Mouse (Mus musculus): Measurements from ENCODE around the gene Ptger4. TPM values are rescaled to one million over a fixed set of nuclear protein-coding genes. Genes with fewer than 3 reads are reported as not detected.

The Ptger4 gene
- total and polyA plus RNA-seq, 3 experiments: 3.5 to 5.7 TPM; not detected in 1

GRCm38 (mm10) chr15:5194931-5195330, 49.1 kb downstream of the Ptger4 start:
- TF ChIP-seq TBP (IDR thresholded peaks at IDR 0.05; ENCODE audit: low read depth, low read length) (no peak), KAT2A (conservative IDR thresholded peaks at IDR 0.05; ENCODE audit: low read depth, low read length) (no peak), MXI1 (IDR thresholded peaks at IDR 0.05; ENCODE audit: low read depth, low read length) (no peak), MAFK (IDR thresholded peaks at IDR 0.05; ENCODE audit: borderline replicate concordance, low read depth, low read length) (no peak), MAZ (IDR thresholded peaks at IDR 0.05; ENCODE audit: low read depth, low read length) (no peak), TCF12 (IDR thresholded peaks at IDR 0.05; ENCODE audit: low read depth, low read length) (no peak), E2F4 (IDR thresholded peaks at IDR 0.05; ENCODE audit: borderline replicate concordance, low read depth, low read length) (no peak), CHD1 (IDR thresholded peaks at IDR 0.05; ENCODE audit: low read depth, low read length) (no peak)
- no peak for DNase-seq (ENCODE audit: low read depth, low spot score)
- Histone ChIP-seq H3K27ac (ENCODE audit: control insufficient read depth, low read depth, low read length) (no peak overlapping the region), H3K36me3 (ENCODE audit: control insufficient read depth in 1 of 2, insufficient read depth in 2 of 2, low read length in 2 of 2) (peaks cover 0 to 16% of the 10 kb centered on the region in 2 experiments; a peak in 2 of 4 replicates), H3K79me2 (ENCODE audit: control insufficient read depth, insufficient read depth, low read length, poor library complexity) (no peaks in the 10 kb centered on the region), H3K4me1 (ENCODE audit: control insufficient read depth in 1 of 2, insufficient read depth in 2 of 2, low read length in 2 of 2) (peaks cover 2 to 6% of the 10 kb centered on the region in 2 experiments; a peak in 1 of 4 replicates), H3K27me3 (ENCODE audit: control insufficient read depth in 1 of 2, insufficient read depth in 2 of 2, low read length in 2 of 2) (no peaks in the 10 kb centered on the region), H3K4me3 (ENCODE audit: control insufficient read depth in 1 of 2, insufficient read depth in 1 of 2, low read depth in 2 of 2, low read length in 2 of 2) (no peak overlapping the region), H3K9ac (ENCODE audit: control insufficient read depth, low read depth, low read length, poor library complexity, severe bottlenecking) (no peak overlapping the region), H3K9me3 (replicated peaks; ENCODE audit: insufficient read depth, low read length) (no peaks in the 10 kb centered on the region)

- DNase-seq (ENCODE audit: low read depth, low spot score): no peak
Measured at GRCm38 (mm10) chr15:5194446-5194845, 49.5 kb downstream of the Ptger4 start.

GRCm38 (mm10) chr15:5193833-5194232, 50.2 kb downstream of the Ptger4 start:
- DNase-seq (ENCODE audit: low read depth, low spot score): peak; percentile 55
- no peaks in the 10 kb centered on the region for H3K27me3 ChIP-seq (ENCODE audit: control insufficient read depth in 1 of 2, insufficient read depth in 2 of 2, low read length in 2 of 2)
- no peaks in the 10 kb centered on the region for H3K9me3 ChIP-seq (replicated peaks; ENCODE audit: insufficient read depth, low read length)
- peaks cover 0 to 16% of the 10 kb centered on the region in 2 experiments; a peak in 2 of 4 replicates for H3K36me3 ChIP-seq (ENCODE audit: control insufficient read depth in 1 of 2, insufficient read depth in 2 of 2, low read length in 2 of 2)
- H3K9ac ChIP-seq (ENCODE audit: control insufficient read depth, low read depth, low read length, poor library complexity, severe bottlenecking): no peak overlapping the region
- peaks cover 2 to 6% of the 10 kb centered on the region in 2 experiments; a peak in 1 of 4 replicates for H3K4me1 ChIP-seq (ENCODE audit: control insufficient read depth in 1 of 2, insufficient read depth in 2 of 2, low read length in 2 of 2)
- TF ChIP-seq ELF1 (IDR thresholded peaks at IDR 0.05; ENCODE audit: low read depth, low read length): no peak
- peak; percentile 61 for TF ChIP-seq SMC3 (IDR thresholded peaks at IDR 0.05; ENCODE audit: low read depth, low read length)
- peak; percentile 1 to 69 (median 52); a peak in 4 of 6 replicates for TF ChIP-seq CTCF (IDR thresholded peaks at IDR 0.05 in 2 of 3, conservative IDR thresholded peaks at IDR 0.05 in 1 of 3; ENCODE audit: control insufficient read depth in 1 of 3, insufficient read depth in 1 of 3, low read depth in 2 of 3, low read length in 3 of 3, poor library complexity in 1 of 3, severe bottlenecking in 1 of 3)
- TF ChIP-seq UBTF (IDR thresholded peaks at IDR 0.05; ENCODE audit: borderline replicate concordance, insufficient read depth, low read depth, low read length): no peak
- peak; percentile 48; the same call in 1 of the 2 replicates for TF ChIP-seq ZC3H11A (IDR thresholded peaks at IDR 0.05; ENCODE audit: low read depth, low read length)
- peak; percentile 77 for TF ChIP-seq RAD21 (IDR thresholded peaks at IDR 0.05; ENCODE audit: low read depth, low read length)
- TF ChIP-seq USF2 (IDR thresholded peaks at IDR 0.05; ENCODE audit: borderline replicate concordance in 1 of 2, insufficient read depth in 1 of 2, low read depth in 1 of 2, low read length in 2 of 2): no peak
- TF ChIP-seq NELFE (IDR thresholded peaks at IDR 0.05; ENCODE audit: low read depth, low read length): no peak
- no peak overlapping the region for H3K27ac ChIP-seq (ENCODE audit: control insufficient read depth, low read depth, low read length)
- no peaks in the 10 kb centered on the region for H3K79me2 ChIP-seq (ENCODE audit: control insufficient read depth, insufficient read depth, low read length, poor library complexity)
- H3K4me3 ChIP-seq (ENCODE audit: control insufficient read depth in 1 of 2, insufficient read depth in 1 of 2, low read depth in 2 of 2, low read length in 2 of 2): no peak overlapping the region

More at GRCm38 (mm10) chr15:5194446-5194845, 49.5 kb downstream of the Ptger4 start:
- no peak overlapping the region for H3K4me3 ChIP-seq (ENCODE audit: control insufficient read depth in 1 of 2, insufficient read depth in 1 of 2, low read depth in 2 of 2, low read length in 2 of 2)
- H3K9ac ChIP-seq (ENCODE audit: control insufficient read depth, low read depth, low read length, poor library complexity, severe bottlenecking): no peak overlapping the region
- H3K79me2 ChIP-seq (ENCODE audit: control insufficient read depth, insufficient read depth, low read length, poor library complexity): no peaks in the 10 kb centered on the region
- no peak overlapping the region for H3K27ac ChIP-seq (ENCODE audit: control insufficient read depth, low read depth, low read length)
- H3K4me1 ChIP-seq (ENCODE audit: control insufficient read depth in 1 of 2, insufficient read depth in 2 of 2, low read length in 2 of 2): peaks cover 2 to 6% of the 10 kb centered on the region in 2 experiments; a peak in 1 of 4 replicates
- no peaks in the 10 kb centered on the region for H3K27me3 ChIP-seq (ENCODE audit: control insufficient read depth in 1 of 2, insufficient read depth in 2 of 2, low read length in 2 of 2)
- H3K36me3 ChIP-seq (ENCODE audit: control insufficient read depth in 1 of 2, insufficient read depth in 2 of 2, low read length in 2 of 2): peaks cover 0 to 16% of the 10 kb centered on the region in 2 experiments; a peak in 2 of 4 replicates
- H3K9me3 ChIP-seq (replicated peaks; ENCODE audit: insufficient read depth, low read length): no peaks in the 10 kb centered on the region
- TF ChIP-seq GATA1 (IDR thresholded peaks at IDR 0.05; ENCODE audit: low read depth, low read length) (no peak), ZKSCAN1 (IDR thresholded peaks at IDR 0.05; ENCODE audit: low read depth, low read length) (no peak), POLR2A (IDR thresholded peaks at IDR 0.05; ENCODE audit: control insufficient read depth in 1 of 2, insufficient read depth in 1 of 2, low read depth in 1 of 2, low read length in 2 of 2, poor library complexity in 1 of 2) (no peak), POLR2AphosphoS5 (IDR thresholded peaks at IDR 0.05; ENCODE audit: borderline replicate concordance, low read depth, low read length) (no peak), MAFK (IDR thresholded peaks at IDR 0.05; ENCODE audit: borderline replicate concordance, low read depth, low read length) (no peak), E2F4 (IDR thresholded peaks at IDR 0.05; ENCODE audit: borderline replicate concordance, low read depth, low read length) (no peak)
